Mouse (Mus musculus) kidney, adult 2 months (tissue): ENCODE results near the gene Shank2. TPM values are rescaled to one million over a fixed set of nuclear protein-coding genes. Genes with fewer than 3 reads are reported as not detected.

Experiments
- DNase-seq: peaks from one replicate; pipeline ENCODE4 v3.0.0; 2021
- H3K27ac ChIP-seq: fragments of 200-500 bp; 2 replicates; pipeline ENCODE4 v1.5.1; 2012; ENCODE audit warnings: low read depth, low read length, control low read depth, inconsistent platforms; ENCODE audit not compliant: insufficient read depth
- H3K27me3 ChIP-seq: fragments of 200-500 bp; replicated peaks from 2 replicates; pipeline ENCODE4 v1.6.1; 2012; ENCODE audit warnings: mild to moderate bottlenecking, moderate library complexity, low read length, inconsistent platforms; ENCODE audit not compliant: control insufficient read depth, insufficient read depth
- H3K36me3 ChIP-seq: fragments of 200-500 bp; 2 replicates; pipeline ENCODE4 v1.6.1; 2012; ENCODE audit warnings: mild to moderate bottlenecking, moderate library complexity, low read length, inconsistent platforms; ENCODE audit not compliant: control insufficient read depth, insufficient read depth
- H3K4me1 ChIP-seq: fragments of 200-500 bp; 2 replicates; pipeline ENCODE4 v1.6.1; 2011; ENCODE audit warnings: low read length; ENCODE audit not compliant: control insufficient read depth, insufficient read depth
- H3K4me3 ChIP-seq: fragments of 200-500 bp; 2 replicates; pipeline ENCODE4 v1.5.1; 2011; ENCODE audit warnings: mild to moderate bottlenecking, low read depth, low read length, control low read depth; ENCODE audit not compliant: insufficient read depth
- CTCF ChIP-seq: fragments of 200-500 bp; conservative IDR thresholded peaks from 2 replicates; pipeline ENCODE4 v1.5.1; 2011; ENCODE audit warnings: low read depth, mild to moderate bottlenecking, control low read depth, low read length, moderate library complexity, mixed read lengths; ENCODE audit not compliant: insufficient read depth, insufficient read length
- POLR2A ChIP-seq: fragments of 200-500 bp; IDR thresholded peaks from one replicate; pipeline ENCODE4 v1.6.1; 2011; ENCODE audit warnings: low read depth, low read length, control low read depth
- WGBS: fragments of 180-500 bp; shearing (Covaris S2); methylation state at CpG from one replicate; pipeline ENCODE4 v1.1.7; 2018; 5-methylcytosine and 5-hydroxymethylcytosine counted together
- polyA plus RNA-seq: library from polyadenylated mRNA; depleted of rRNA; stranded (reverse); fragments of >200 nt; gene quantifications from 2 replicates; pipeline ENCODE4 v1.2.3, GENCODE M21; 2012

The Shank2 gene
- polyA plus RNA-seq, 1 experiment: 16.1 TPM

DNA sequence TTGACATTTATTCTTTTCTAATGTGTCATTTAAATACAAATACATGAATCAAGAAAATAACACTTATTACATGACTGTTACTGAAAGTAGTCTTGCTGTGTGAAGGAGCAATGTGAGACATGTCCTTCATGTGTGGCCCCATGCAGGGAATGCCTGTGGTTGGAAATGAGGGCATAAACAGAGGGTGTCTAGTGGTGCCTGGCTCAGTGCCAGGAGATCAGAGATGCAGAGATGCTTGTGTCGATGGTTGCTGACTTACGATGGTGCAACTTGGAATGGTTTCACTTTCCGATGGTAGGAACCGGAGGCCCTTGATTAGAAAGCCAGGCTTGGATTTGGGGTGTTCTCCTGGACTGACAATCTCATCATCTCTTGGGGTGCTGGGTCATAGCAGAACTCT, 140.3 kb downstream of the Shank2 start:
- no peak for TF ChIP-seq CTCF
- TF ChIP-seq POLR2A: no peak
- WGBS: 75% methylated on average over 4 of the region's 4 CpGs

DNA sequence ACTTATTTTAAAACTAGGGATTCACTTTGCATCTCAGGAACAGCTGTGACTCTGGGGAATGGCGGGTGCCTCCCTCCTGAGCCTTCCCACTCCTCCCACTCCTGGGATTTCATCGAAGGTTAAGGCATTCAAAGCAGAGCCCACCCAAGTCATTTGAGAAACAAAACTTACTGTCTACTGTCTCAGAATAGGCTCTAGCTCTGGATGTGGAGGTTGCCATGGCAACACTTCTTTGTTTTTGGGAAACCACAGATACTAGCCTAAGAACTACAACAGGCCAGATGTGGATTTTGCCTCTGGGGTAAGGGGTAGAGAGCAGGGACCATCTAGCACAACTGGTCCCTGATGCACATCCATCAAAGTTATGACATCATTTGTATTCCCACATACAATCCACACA, 142.2 kb downstream of the Shank2 start:
- H3K4me1 ChIP-seq: no peaks in the 10 kb centered on the region; the same call in 1 of the 2 replicates
- no peak overlapping the region for H3K27ac ChIP-seq
- no peak overlapping the region for H3K4me3 ChIP-seq
- H3K36me3 ChIP-seq: no peaks in the 10 kb centered on the region
- WGBS: 50% methylated on average over 2 of the region's 2 CpGs
- TF ChIP-seq CTCF (no peak), POLR2A (no peak)
- no peaks in the 10 kb centered on the region for H3K27me3 ChIP-seq
- no peak for DNase-seq

More for the DNA sequence above, 140.3 kb downstream of the Shank2 start:
- no peak overlapping the region for H3K4me3 ChIP-seq
- no peaks in the 10 kb centered on the region; the same call in 1 of the 2 replicates for H3K4me1 ChIP-seq
- no peaks in the 10 kb centered on the region for H3K27me3 ChIP-seq
- no peak for DNase-seq
- H3K36me3 ChIP-seq: no peaks in the 10 kb centered on the region
- H3K27ac ChIP-seq: no peak overlapping the region

DNA sequence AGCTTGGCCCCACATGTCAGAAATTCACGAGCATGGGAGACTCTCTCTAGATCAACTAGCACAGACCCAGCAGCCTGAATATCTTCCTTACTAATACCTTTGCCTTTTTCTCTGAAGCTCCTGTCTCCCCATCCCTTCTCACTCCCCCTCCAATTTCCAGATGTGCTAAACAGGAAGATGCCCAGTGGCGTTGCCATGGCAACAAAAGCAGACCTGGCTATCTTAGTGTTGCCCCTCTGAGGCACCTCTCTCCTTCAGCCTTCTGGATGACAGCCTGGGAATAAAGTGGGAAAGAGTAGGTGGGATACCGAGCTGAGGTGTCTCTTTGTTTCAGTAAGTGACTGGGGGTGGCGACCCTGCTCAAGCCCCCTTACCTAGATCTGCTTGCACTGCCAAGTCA, 146.4 kb downstream of the Shank2 start:
- no peaks in the 10 kb centered on the region for H3K4me1 ChIP-seq
- H3K4me3 ChIP-seq: no peak overlapping the region
- no peak overlapping the region for H3K27ac ChIP-seq
- WGBS: 68% methylated on average over 4 of the region's 4 CpGs
- no peaks in the 10 kb centered on the region for H3K27me3 ChIP-seq
- TF ChIP-seq CTCF (no peak), POLR2A (no peak)
- no peaks in the 10 kb centered on the region for H3K36me3 ChIP-seq
- no peak for DNase-seq

DNA sequence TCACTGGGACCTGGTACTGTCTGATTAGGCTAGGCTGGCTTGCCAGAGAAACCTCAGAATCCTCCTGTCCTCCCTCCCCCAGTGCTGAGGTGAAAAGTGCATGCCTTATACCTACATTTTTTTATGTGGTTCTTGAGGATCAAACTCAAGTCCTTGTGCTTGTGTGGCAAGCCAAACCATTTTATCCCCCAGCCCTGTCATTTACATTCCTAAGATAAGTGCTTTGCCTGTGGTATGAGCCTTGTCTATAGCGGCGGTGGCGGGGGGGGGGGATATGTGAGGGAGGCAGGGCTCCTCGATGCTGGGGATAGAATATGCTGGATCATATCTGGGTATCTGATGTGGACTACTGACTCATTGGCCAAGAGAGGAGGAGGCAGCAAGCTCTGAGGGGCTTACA, 151.4 kb downstream of the Shank2 start:
- H3K4me1 ChIP-seq: no peaks in the 10 kb centered on the region
- 85% methylated on average over 4 of the region's 4 CpGs for WGBS
- H3K36me3 ChIP-seq: no peaks in the 10 kb centered on the region
- no peak for TF ChIP-seq CTCF
- no peak for TF ChIP-seq POLR2A
- DNase-seq: no peak
- H3K27me3 ChIP-seq: no peaks in the 10 kb centered on the region
- H3K27ac ChIP-seq: no peak overlapping the region
- H3K4me3 ChIP-seq: no peak overlapping the region

DNA sequence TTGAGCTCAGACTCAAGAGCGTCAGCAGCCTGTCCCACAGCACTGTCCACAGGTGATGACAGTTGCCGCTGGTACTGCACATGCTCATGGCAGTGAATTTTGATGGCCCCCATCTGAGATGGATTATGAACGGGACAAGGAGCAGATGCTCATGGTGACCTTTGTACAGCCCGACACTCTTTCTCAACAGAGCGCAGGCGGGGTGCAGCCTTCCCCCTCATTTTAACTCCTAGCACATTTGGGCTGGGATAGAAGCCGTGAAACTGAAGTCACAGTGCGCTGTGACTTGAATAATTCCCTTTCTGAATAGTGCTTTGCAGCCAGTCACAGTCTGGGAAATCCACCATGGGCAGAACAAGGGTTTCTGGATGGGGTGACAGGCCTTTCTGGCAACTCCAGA, 152.0 kb downstream of the Shank2 start:
- Histone ChIP-seq H3K4me1 (no peaks in the 10 kb centered on the region), H3K27ac (no peak overlapping the region), H3K27me3 (no peaks in the 10 kb centered on the region), H3K36me3 (no peaks in the 10 kb centered on the region), H3K4me3 (no peak overlapping the region)
- 72% methylated on average over 8 of the region's 8 CpGs for WGBS
- DNase-seq: no peak
- TF ChIP-seq POLR2A (no peak), CTCF (no peak)

DNA sequence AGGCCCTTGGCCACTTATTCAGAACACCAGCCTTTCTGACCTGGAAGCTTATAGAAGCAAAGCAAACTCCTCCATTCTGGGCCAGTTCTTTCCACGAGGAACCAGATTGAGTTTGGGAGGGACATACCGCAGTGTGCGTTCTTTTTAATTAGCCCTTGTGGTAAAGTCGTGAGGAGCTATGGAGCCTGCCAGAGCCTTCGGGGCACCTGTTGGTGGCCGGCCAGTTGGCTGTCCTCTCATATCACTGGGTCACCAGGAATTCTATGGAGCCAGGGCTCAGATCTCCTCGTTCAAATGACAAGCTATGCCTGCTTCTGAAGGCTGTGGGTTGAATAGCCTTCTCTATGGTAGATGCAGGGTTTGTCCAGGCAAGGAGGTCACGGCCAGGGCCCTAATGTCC, 156.2 kb downstream of the Shank2 start:
- Histone ChIP-seq H3K36me3 (no peaks in the 10 kb centered on the region), H3K27ac (no peak overlapping the region), H3K4me1 (no peaks in the 10 kb centered on the region), H3K4me3 (no peak overlapping the region), H3K27me3 (no peaks in the 10 kb centered on the region)
- peak; percentile 14 for DNase-seq
- TF ChIP-seq CTCF (no peak), POLR2A (no peak)
- 66% methylated on average over 8 of the region's 8 CpGs for WGBS

DNA sequence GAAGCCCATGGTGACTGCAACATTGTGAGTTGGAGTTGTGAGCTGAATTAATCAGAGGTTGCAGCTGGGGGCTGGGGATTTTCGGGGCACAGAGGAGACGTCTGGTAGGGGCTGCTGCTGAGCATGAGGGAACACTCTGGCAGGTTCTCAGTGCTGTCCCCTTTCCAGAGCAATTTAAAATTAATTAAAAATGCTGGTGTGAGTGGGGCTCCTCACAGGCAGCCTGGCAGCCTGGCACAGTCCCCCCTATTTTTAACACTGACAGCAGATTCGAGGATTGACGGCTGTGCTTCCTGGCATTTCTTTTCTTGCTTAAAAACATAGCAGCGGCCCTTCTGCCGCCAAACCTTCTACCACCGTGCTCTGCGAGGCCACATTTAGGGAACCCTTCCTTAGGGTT, 157.8 kb downstream of the Shank2 start:
- TF ChIP-seq CTCF: no peak
- DNase-seq: no peak
- no peaks in the 10 kb centered on the region for H3K4me1 ChIP-seq
- no peak overlapping the region for H3K27ac ChIP-seq
- H3K27me3 ChIP-seq: no peaks in the 10 kb centered on the region
- 87% methylated on average over 8 of the region's 8 CpGs for WGBS
- H3K36me3 ChIP-seq: no peaks in the 10 kb centered on the region
- H3K4me3 ChIP-seq: no peak overlapping the region

DNA sequence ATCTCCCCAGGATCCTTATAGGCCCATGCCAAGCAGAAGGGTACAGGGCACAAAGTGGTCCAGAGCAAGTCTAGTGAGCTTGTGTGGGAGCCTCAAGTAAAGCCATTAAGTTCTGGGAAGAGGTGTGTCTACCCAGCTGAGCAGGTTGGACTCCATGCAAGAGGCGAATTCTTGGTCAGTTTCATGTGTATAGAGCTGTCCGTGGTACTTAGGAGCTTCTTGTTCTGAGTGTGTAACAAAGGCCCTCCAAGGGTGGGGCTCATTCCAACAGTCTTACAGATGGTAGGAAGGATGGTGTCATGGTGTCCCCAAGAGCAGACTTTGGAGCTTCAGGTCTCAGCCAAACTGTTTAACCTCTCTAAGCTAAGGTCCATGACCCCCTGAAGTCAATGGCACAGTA, 158.3 kb downstream of the Shank2 start:
- H3K4me1 ChIP-seq: no peaks in the 10 kb centered on the region
- H3K27ac ChIP-seq: no peak overlapping the region
- H3K36me3 ChIP-seq: no peaks in the 10 kb centered on the region
- no peak for DNase-seq
- TF ChIP-seq CTCF (no peak), POLR2A (no peak)
- no peaks in the 10 kb centered on the region for H3K27me3 ChIP-seq
- no peak overlapping the region for H3K4me3 ChIP-seq
- 67% methylated on average over 2 of the region's 2 CpGs for WGBS
